Mouse (Mus musculus) limb, embryonic 11.5 days (tissue): ENCODE results near the gene Poln. TPM values are rescaled to one million over a fixed set of nuclear protein-coding genes. Genes with fewer than 3 reads are reported as not detected.

Experiments used
- ATAC-seq: fragments of 200-750 bp; cut with Nextera tagmentation; 2 replicates; pipeline ENCODE4 v1.8.0; 2017; ENCODE audit warnings: low read depth; ENCODE audit not compliant: insufficient number of reproducible peaks, low FRiP score, low TSS enrichment
- DNase-seq: peaks from one replicate; pipeline ENCODE4 v3.0.0-alpha.2; 2015; ENCODE audit warnings: low spot score
- H3K27ac ChIP-seq: fragments of 300-500 bp; sonication (generic); replicated peaks from 2 replicates; pipeline ENCODE4 v1.5.1; 2014; ENCODE audit warnings: low read depth, mild to moderate bottlenecking, low read length
- H3K27me3 ChIP-seq: fragments of 300-500 bp; sonication (generic); 2 replicates; pipeline ENCODE4 v1.6.1; 2014; ENCODE audit warnings: mild to moderate bottlenecking, low read length, mixed read lengths; ENCODE audit not compliant: control insufficient read depth, insufficient read depth
- H3K36me3 ChIP-seq: fragments of 300-500 bp; sonication (generic); 2 replicates; pipeline ENCODE4 v1.6.1; 2014; ENCODE audit warnings: mild to moderate bottlenecking, low read length, moderate library complexity, mixed read lengths; ENCODE audit not compliant: control insufficient read depth, insufficient read depth
- H3K4me1 ChIP-seq: fragments of 300-500 bp; sonication (generic); 2 replicates; pipeline ENCODE4 v1.6.1; 2014; ENCODE audit warnings: low read length, mixed read lengths; ENCODE audit not compliant: control insufficient read depth, insufficient read depth
- H3K4me2 ChIP-seq: fragments of 300-500 bp; sonication (generic); 2 replicates; pipeline ENCODE4 v1.6.1; 2014; ENCODE audit warnings: low read depth, mild to moderate bottlenecking, moderate library complexity; ENCODE audit not compliant: severe bottlenecking
- H3K4me3 ChIP-seq: fragments of 300-500 bp; sonication (generic); 2 replicates; pipeline ENCODE4 v1.5.1; 2014; ENCODE audit warnings: low read depth, low read length
- H3K9ac ChIP-seq: fragments of 300-500 bp; sonication (generic); 2 replicates; pipeline ENCODE4 v1.6.1; 2014; ENCODE audit warnings: mild to moderate bottlenecking, low read length
- H3K9me3 ChIP-seq: fragments of 300-500 bp; sonication (generic); 2 replicates; pipeline ENCODE4 v1.6.1; 2016; ENCODE audit warnings: low read length; ENCODE audit not compliant: control insufficient read depth
- WGBS: fragments of 180-500 bp; shearing (Covaris S2); extraction: QIAGEN DNeasy Blood & Tissue Kit; methylation state at CpG from one replicate; pipeline ENCODE4 v1.1.7; 2014; 5-methylcytosine and 5-hydroxymethylcytosine counted together
- polyA plus RNA-seq: library from polyadenylated mRNA; unstranded; fragments of >200 nt; fragmentation: Nextera tagmentation; extraction: Ambion mirVana; gene quantifications from 2 replicates; pipeline ENCODE4 v1.2.1, GENCODE M21; 2014

Poln gene
- 0.62 and 0.81 TPM in 2 replicates for polyA plus RNA-seq

DNA sequence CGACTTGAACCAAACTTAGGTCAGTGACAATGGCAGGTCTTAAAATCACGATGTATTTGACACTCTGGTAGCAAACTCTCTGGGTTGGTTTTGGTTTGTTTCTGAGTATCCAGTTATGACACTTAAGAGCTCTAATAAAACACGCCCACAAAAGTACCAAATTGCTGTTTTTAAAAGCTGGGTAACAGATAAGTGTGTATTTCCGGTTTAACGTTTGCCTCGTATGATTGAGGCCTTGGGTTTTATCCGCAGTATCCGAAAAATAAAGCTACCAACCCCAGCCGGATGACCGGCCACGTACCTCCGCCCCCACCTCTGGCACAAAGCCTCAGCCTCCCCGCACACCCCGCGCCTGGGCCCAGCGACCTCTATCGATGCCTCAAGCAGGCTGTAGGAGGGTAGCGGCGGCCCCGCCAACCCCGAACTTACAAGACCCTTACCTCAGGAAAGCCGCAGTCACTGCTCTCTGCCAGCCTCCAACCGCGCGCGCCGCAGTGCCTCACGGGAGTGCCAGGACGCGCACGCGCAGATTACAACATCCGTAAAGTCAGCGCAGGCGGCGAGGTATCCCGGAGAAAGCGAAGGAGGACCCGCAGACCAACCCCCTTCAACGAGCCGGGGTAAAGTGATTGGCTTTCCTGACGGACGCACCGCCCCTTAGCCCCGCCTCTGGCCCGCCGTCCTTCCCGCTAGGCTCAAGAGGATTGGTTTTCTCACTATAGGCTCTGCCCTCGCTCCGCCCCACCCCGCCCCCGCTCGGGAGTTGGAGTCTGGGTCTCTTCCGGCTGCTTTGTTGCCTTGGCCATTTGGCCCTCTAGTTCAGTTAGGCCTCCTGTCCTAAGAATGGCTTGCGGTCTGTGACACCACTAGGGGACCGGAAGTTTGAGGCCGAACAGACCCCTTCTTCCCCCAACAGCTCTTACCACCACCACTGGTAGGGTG is at the start of gene Poln, which contains the start of gene Haus3:
TSS of gene Poln (minus strand) at position 499 of the 942 bp plus-strand sequence.
TSS of gene Haus3 (minus strand) at position 578 of the 942 bp plus-strand sequence.
- Histone ChIP-seq H3K4me3 (peak within 1 kb of the TSS; percentile 64), H3K4me1 (peaks cover 4% of the 10 kb centered on the region; the same call in 1 of the 2 replicates), H3K4me2 (peak within 1 kb of the TSS; percentile 42), H3K9ac (peak within 1 kb of the TSS; percentile 75), H3K36me3 (no peaks in the 10 kb centered on the region; the same call in 1 of the 2 replicates), H3K9me3 (no peaks in the 10 kb centered on the region), H3K27ac (peak within 1 kb of the TSS; percentile 83), H3K27me3 (no peaks in the 10 kb centered on the region)
- peak; percentile 99 for DNase-seq
- WGBS = under 1% methylated on average over 57 of the region's 57 CpGs
- peak; percentile 100 for ATAC-seq

DNA sequence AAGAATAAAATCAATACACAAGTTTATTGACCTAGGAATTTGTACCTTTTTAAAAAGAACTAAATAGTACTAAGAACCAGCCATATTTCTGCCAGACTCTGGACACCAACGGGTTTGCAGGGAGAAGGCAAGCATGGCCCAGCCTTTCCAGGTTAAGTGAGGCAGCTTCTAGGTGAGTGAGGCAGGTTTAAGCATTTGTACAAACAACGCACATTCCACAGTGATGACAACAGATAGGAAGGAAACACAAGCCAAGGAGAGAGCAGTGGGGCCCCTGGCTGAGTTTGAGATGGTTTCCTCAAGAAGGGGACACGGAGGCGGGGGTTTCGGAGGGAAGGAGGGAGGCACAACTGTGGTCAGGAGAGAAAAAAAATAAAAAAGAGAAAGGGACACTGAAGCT is 49.4 kb upstream of the Poln start:
- Histone ChIP-seq H3K4me2 (no peak overlapping the region), H3K9ac (no peak overlapping the region), H3K4me1 (no peaks in the 10 kb centered on the region), H3K9me3 (no peaks in the 10 kb centered on the region), H3K27me3 (no peaks in the 10 kb centered on the region), H3K27ac (no peak overlapping the region), H3K4me3 (no peak overlapping the region), H3K36me3 (no peaks in the 10 kb centered on the region)
- ATAC-seq (no peak), DNase-seq (no peak)
- WGBS = 75% methylated on average over 5 of the region's 5 CpGs

DNA sequence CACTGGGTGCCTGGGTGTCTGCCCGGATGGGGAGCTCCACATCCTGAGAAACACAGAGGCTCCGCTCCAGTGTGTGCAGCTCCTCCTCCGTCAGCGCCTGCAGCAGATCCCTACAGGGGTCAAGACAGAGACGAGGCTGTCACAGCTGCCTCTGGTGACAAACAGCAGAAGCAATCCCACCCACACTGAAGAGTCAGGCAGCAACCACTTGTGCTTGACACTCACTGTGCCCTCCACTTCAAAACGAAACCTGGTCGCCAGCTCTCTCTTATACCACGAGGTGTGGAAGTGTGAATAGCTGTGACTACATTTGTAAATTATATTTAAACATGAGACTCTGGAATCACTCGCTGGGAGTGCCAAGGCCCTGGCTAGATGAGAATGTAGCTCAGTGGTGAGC is 48.5 kb upstream of the Poln start:
- Histone ChIP-seq H3K4me2 (no peak overlapping the region), H3K27me3 (no peaks in the 10 kb centered on the region), H3K4me3 (no peak overlapping the region), H3K36me3 (no peaks in the 10 kb centered on the region), H3K4me1 (no peaks in the 10 kb centered on the region), H3K9me3 (no peaks in the 10 kb centered on the region), H3K27ac (no peak overlapping the region), H3K9ac (no peak overlapping the region)
- no peak for ATAC-seq
- DNase-seq = no peak
- WGBS = 41% methylated on average over 9 of the region's 9 CpGs

GRCm38 (mm10) chr5:34216025-34216424 is 46.8 kb upstream of the Poln start:
- Histone ChIP-seq H3K9me3 (no peaks in the 10 kb centered on the region), H3K4me1 (no peaks in the 10 kb centered on the region), H3K4me3 (no peak overlapping the region), H3K27me3 (no peaks in the 10 kb centered on the region), H3K4me2 (no peak overlapping the region), H3K9ac (no peak overlapping the region), H3K27ac (no peak overlapping the region), H3K36me3 (no peaks in the 10 kb centered on the region)
- WGBS = 86% methylated on average over 7 of the region's 7 CpGs
- ATAC-seq (no peak), DNase-seq (no peak)

DNA sequence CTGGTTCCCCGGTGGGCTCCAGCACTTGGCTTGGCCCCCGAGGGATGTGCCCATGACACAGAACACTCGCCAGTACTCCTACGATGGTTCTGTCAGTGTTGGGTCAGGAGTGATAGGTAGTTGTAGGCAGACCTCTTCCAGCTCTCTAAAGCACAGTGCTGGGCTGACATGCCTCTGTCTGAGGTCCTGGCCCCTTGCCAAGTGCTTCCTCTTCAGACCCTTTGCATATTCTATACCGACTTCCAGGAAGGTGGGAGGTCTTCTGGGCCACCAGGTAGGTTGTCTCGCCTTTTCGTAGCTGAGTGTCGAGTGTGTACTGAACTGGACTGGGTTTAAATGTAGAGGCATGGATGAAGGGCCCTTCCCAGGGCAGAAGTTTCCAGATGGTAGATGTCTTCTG is 44.4 kb upstream of the Poln start:
- Histone ChIP-seq H3K9ac (no peak overlapping the region), H3K27me3 (no peaks in the 10 kb centered on the region), H3K4me1 (no peaks in the 10 kb centered on the region), H3K27ac (no peak overlapping the region), H3K4me2 (no peak overlapping the region), H3K4me3 (no peak overlapping the region), H3K36me3 (no peaks in the 10 kb centered on the region), H3K9me3 (no peaks in the 10 kb centered on the region)
- 83% methylated on average over 8 of the region's 8 CpGs for WGBS
- DNase-seq = no peak
- ATAC-seq = no peak

- H3K27me3 ChIP-seq = no peaks in the 10 kb centered on the region
- no peak overlapping the region for H3K4me2 ChIP-seq
- H3K4me3 ChIP-seq = no peak overlapping the region
- H3K4me1 ChIP-seq = no peaks in the 10 kb centered on the region
- H3K27ac ChIP-seq = no peak overlapping the region
- no peak overlapping the region for H3K9ac ChIP-seq
- 0% methylated on average over 1 of the region's 1 CpGs for WGBS
- DNase-seq (peak; percentile 85), ATAC-seq (peak; percentile 68)
- no peaks in the 10 kb centered on the region for H3K36me3 ChIP-seq
- H3K9me3 ChIP-seq = no peaks in the 10 kb centered on the region
Measured at GRCm38 (mm10) chr5:34210279-34210678, 41.0 kb upstream of the Poln start.

- Histone ChIP-seq H3K4me1 (no peaks in the 10 kb centered on the region), H3K36me3 (no peaks in the 10 kb centered on the region), H3K27ac (no peak overlapping the region), H3K4me2 (no peak overlapping the region), H3K9me3 (no peaks in the 10 kb centered on the region), H3K9ac (no peak overlapping the region), H3K4me3 (no peak overlapping the region), H3K27me3 (no peaks in the 10 kb centered on the region)
- 55% methylated on average over 3 of the region's 3 CpGs for WGBS
- no peak for DNase-seq
- no peak for ATAC-seq
Measured at GRCm38 (mm10) chr5:34207503-34207902, 38.3 kb upstream of the Poln start.

GRCm38 (mm10) chr5:34205788-34206187 is 36.5 kb upstream of the Poln start:
- no peaks in the 10 kb centered on the region for H3K9me3 ChIP-seq
- DNase-seq = no peak
- no peak overlapping the region for H3K27ac ChIP-seq
- 79% methylated on average over 2 of the region's 2 CpGs for WGBS
- H3K4me2 ChIP-seq = no peak overlapping the region
- H3K36me3 ChIP-seq = no peaks in the 10 kb centered on the region
- no peak overlapping the region for H3K4me3 ChIP-seq
- no peaks in the 10 kb centered on the region for H3K27me3 ChIP-seq
- no peaks in the 10 kb centered on the region for H3K4me1 ChIP-seq
- no peak overlapping the region for H3K9ac ChIP-seq
- ATAC-seq = no peak
